Mouse (Mus musculus) liver, adult 2 months (tissue): ENCODE data around the gene Ttc16.

Experiments used
- CTCF ChIP-seq: fragments of 200-500 bp; IDR thresholded peaks from 2 replicates; pipeline ENCODE4 v1.5.1; 2011; ENCODE audit warnings: low read depth, low read length, control low read depth
- POLR2A ChIP-seq: fragments of 200-500 bp; IDR thresholded peaks from 2 replicates; pipeline ENCODE4 v1.6.1; 2011; ENCODE audit warnings: low read length, control low read depth; ENCODE audit not compliant: insufficient read depth; ENCODE audit errors: extremely low read depth

GRCm38 (mm10) chr2:32817589-32817988, 42.2 kb upstream of the Ttc16 start:
- TF ChIP-seq CTCF (no peak), POLR2A (no peak)
